Mouse (Mus musculus) ES-Bruce4 (cell line): ENCODE measurements around the gene Gosr2.

Experiments
- CTCF ChIP-seq: IDR thresholded peaks from one replicate; pipeline ENCODE4 v1.8.1; 2011; ENCODE audit warnings: low read depth, low read length
- POLR2A ChIP-seq: IDR thresholded peaks from one replicate; pipeline ENCODE4 v1.8.1; 2011; ENCODE audit warnings: low read length; ENCODE audit not compliant: insufficient read depth

GRCm38 (mm10) chr11:103722040-103722481, 24.4 kb upstream of the Gosr2 start:
- no peak for TF ChIP-seq POLR2A
- TF ChIP-seq CTCF: no peak
